Mouse (Mus musculus): ENCODE results near the gene Prps2. TPM values are rescaled to one million over a fixed set of nuclear protein-coding genes. Genes with fewer than 3 reads are reported as not detected.
"Not testable (repeated sequence)": the region's sequence is repeated elsewhere in the genome, so short reads cannot be mapped to it uniquely, and the experiment has no call there.

Gene Prps2
- 10 to 100 TPM; 12.7 to 26.7 (median 16.8) TPM for total RNA-seq (2022)

DNA sequence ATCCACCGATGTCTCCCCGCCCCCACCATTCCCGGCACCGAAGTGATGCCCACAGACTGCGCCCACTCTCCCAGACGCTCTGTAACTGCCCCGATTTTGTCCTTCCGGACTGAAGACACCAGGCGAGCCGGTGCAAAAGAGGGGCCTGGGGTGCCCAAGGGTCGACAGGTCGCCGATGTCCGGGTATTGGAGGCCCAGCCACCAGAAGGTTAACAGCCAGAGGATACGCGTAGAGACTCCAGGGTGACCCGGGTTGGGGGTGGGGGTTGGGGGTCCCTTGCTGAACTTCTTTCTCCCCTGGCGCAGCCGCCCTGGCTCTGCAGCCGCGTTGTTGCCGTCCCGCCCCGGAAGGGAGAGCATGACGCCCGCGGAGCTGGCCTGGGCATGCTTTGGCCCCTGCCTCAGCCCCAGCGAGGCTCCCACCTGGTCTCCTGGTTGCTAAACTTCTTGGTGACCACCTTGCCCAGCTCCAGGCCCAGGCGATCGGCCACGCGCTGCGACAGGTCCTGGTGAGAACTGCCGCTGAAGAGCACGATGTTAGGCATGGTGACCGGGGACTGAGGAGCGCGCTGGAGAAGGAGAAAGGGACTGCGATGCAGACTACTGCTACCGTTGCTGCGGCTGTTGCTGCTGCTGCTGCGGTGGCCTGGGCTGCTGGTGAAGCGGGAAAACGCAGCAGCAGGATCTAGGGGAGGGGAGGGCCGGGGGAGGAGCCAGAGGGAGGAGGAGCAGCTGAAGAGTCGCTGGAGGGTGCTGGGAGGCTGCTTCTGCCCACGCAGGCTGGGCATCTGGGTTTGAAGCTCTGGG, at the start of gene Prps2:
Prps2 (minus strand) TSS at position 703 of the 807 bp plus-strand sequence.
- DNase-seq (ENCODE audit: low spot score): peak; percentile 1

DNA sequence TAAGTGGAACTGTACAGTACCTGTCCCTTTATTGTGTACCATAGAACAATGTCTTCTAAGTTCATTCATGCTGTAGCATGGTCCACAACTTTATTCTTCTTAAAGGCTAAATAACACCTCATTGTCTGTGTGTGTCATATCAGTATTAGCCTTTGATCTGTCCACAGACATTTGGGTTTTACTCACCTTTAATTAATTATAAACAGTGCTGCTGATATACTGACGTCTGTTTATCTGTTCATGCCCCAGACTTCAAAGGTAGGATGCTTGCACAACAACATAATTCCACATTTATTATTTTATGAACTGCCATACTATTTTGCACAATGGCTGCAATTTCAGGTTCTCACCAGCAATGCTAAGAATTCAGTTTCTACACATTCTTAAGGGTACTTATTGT, 35.1 kb upstream of the Prps2 start:
- no peak for DNase-seq (ENCODE audit: low spot score)

DNA sequence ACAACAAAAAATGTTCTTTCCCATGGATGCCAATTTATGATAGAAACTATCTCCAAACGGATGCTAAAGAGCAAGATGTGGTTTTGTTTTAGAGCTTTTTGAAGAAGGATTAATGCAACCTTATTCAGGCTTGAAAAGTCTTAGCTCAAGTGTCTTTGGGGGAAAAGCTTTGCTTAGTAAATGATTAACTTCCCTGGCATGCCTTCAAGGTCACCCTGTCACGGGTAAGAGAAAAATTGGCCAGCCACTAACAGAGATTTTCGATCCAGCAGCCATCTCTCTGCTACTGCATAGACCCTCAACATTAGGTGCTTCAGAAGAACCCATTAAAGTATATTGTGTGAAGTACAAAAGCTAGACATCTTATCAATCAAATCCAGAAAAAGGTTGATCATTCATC, 12.4 kb upstream of the Prps2 start:
- DNase-seq (ENCODE audit: low spot score): no peak

GRCm38 (mm10) chrX:167386647-167387046, 4.1 kb upstream of the Prps2 start:
- DNase-seq (ENCODE audit: low spot score): no peak

DNA sequence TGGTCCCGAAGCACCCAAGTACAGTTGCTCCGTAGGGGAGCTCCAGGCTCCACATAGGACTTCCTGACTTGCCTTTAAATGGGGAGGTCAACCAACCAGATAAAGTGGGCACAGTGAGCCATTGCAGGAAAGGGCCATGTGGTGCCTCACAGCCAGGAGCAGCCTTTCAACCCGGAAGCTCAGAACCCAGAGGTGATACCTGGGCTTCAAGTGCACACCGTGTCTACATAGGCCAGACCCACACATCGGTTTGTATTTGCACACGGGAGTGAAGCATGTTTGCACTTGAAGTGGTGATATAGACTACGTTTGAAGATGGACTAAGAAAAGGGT, 271 bp upstream of the Prps2 start:
- DNase-seq (ENCODE audit: low spot score): no peak

GRCm38 (mm10) chrX:167381583-167382046, 934 bp downstream of the Prps2 start:
- no peak for DNase-seq (ENCODE audit: low spot score)

DNA sequence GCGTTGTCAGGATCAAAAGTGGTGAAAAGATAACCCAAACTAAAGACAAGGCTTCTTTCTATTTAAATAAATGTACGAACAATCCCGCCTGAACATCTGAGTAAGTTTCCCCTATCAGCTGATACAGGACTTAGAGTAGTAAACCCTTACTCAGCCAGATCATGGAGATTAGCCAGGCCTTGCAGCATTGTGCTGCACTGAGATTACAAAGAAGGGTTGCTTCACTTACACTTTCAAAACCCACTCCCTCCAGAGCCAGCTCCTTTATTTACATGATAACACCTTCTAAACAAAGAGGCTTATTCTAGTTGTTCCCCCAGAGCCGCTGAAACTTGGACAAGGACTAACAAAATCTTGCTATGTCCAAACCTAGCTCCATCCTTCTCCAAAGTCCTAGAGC, 2.5 kb downstream of the Prps2 start:
- no peak for DNase-seq (ENCODE audit: low spot score)

- DNase-seq (ENCODE audit: low spot score): not testable (repeated sequence)
These were observed 21.3 kb downstream of the Prps2 start for GRCm38 (mm10) chrX:167361231-167361630.

DNA sequence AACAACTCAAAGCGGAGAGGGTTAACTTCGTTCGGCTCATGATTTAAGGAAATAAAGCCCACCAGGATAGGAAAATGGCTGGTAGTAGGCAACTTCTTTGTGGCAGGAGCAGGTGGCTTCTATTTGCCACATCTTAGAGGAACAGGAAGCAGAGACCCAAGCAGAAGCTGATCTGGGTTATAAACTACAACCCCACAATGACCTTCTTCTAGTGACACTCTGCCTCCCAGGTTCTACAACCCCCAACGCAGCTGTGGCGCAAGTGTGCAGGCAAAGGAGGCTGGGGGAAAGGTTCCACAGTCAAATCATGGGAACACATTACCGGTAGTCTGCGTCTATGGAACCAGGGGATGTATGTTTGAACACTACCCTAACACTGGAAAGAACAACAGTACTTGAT, 22.8 kb downstream of the Prps2 start:
- DNase-seq (ENCODE audit: low spot score): no peak

DNA sequence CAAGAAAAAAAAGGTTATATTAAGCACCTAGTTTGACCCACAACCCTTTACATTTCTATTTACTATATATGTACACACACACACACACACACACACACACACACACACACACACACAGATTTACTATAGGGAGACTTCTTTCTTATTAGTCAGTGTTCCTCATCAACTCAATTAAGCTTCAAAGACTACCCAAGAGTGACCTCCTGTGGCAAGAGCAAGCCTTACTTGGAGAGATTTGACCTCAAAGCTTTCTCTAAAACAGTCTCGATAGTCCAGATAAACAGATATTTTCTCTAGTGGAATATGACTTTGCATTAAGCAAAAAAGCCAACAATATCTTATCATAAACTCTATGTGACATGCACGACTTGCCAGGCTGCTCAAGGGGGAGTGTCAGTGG, 25.1 kb downstream of the Prps2 start:
- no peak for DNase-seq (ENCODE audit: low spot score)

DNA sequence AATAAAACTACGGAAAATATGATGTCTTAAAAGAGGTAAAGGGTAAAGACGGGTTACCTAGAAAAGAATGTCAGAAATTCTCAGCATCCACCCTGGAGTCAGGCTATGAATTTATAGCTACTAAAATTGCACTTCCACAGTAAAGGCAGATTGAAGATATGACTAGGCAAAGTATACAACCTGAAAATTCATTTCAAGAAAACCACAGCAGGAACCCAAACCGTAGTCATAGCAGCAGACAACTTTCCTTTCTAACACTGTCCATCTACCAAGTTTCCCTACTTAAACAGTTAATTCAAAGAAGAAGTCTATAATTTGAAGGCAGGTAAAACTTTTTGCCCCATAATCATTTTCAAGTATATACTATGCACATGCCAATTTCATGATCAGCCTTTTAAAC, 26.6 kb downstream of the Prps2 start:
- no peak for DNase-seq (ENCODE audit: low spot score)

- no peak for DNase-seq (ENCODE audit: low spot score)
These were observed 28.9 kb downstream of the Prps2 start for GRCm38 (mm10) chrX:167353617-167354016.

DNA sequence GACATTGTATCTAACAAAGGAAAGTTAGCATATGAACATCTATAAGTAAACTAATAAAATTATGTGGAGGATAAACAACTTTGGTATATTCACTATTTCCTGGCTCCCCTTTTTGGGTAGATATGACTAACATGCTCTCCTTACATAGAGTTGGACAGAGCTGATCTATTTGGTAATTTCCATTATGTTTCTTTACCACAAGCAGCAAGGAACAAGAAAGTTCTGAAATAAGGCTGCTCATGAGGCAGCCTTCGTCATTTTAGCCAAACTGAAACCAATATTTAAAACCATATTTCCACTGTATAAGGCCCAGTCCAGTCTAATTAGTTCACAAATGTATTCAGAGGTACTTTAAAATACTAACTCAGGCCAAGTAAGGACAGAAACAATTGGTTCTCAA, 36.1 kb downstream of the Prps2 start:
- DNase-seq (ENCODE audit: low spot score): no peak

DNA sequence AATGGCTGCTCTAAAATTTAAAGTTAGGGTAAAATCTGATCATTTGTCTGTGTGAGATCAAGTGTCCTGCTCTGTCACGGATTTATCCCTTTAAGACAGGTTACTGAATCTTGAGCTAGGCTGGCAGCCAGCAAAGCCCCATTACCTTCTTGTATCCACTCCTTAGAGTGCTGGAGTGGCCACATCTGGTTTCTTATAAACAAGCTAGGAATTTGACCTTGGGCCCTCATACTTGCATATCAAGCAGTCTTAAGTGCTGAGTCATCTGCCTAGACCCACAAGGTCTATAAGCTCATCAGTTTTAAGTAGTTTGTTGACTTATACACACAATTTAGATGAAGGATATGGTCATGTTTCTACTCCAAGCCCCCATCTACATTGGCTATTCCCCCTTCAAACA, 38.2 kb downstream of the Prps2 start:
- no peak for DNase-seq (ENCODE audit: low spot score)

GRCm38 (mm10) chrX:167341811-167342210, 40.7 kb downstream of the Prps2 start:
- no peak for DNase-seq (ENCODE audit: low spot score)

GRCm38 (mm10) chrX:167340190-167340589, 42.4 kb downstream of the Prps2 start:
- DNase-seq (ENCODE audit: low spot score): no peak

DNA sequence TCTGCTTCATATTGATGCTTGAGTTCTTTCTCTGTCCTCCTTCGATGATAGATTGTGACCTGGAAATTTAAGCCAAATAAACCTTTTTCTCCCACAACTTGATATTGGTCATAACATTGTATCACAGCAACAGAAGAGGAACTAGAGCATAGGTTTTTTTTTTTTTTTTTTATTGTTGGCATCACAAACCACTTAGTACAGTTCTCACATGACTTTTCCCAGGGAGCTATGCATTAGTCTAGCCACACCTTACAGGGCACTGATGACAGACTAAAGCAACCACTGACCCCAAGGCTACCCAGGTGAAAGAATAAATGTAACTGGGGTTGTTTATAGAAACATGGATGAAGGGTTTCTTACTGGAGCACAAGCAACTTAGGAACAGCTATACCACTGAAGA, 44.6 kb downstream of the Prps2 start:
- no peak for DNase-seq (ENCODE audit: low spot score)

DNA sequence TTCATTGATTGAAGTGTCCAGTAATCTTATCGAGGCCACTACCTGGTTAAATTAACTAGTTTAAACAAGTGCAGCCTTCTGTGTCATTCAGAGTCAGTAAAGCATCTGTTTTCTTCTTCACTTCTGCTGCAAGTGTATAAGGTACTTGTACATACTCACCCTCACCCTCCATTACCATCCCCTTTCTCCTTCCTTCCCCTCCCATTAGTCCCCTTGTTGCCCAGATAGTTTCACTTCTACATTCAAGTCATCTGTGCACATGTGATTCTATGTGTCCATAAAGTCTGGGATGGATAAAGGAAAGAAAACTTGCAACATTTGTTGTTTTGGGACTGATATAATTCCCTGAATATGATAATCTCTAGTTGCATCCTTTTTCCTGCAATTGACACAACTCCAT, 48.0 kb downstream of the Prps2 start:
- DNase-seq (ENCODE audit: low spot score): no peak

DNA sequence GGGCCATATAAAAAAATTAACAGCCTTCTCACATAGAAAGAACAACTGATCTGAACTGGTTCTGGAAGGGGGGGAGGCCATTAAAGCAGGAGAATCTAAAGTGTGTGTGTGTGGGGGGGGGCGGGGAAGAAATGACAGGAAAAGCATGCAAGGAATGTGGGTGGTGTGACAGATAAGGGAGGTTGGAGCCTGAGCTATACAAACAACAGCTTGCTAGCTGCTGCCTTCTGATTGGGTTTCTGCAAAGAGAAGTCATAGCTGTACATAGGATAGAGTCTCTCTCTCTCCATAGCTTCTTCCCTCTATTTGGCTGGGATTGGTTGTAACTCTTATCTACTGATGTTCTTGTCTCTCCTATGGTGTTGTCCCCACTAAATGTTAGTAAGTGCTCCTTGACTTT, 49.9 kb downstream of the Prps2 start:
- no peak for DNase-seq (ENCODE audit: low spot score)

DNA sequence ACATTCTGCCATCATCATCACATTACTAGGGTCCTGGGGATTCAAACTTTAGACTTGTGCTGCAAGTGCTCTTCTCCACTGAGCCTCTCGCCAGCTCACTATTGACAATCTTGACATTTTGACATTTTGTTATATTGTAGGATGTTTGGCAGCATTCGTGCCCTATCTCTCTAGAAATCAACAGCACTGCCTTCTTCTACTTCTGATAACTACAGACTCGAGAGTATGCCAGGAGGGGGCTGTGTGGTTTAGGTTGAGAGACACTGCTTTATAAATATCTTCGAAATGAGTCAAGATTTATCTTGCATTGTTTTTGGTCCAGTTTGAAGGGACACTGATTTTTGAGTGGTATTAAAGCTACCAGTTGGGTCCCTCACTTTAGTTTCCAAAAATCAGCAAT, 51.6 kb downstream of the Prps2 start:
- DNase-seq (ENCODE audit: low spot score): no peak

DNA sequence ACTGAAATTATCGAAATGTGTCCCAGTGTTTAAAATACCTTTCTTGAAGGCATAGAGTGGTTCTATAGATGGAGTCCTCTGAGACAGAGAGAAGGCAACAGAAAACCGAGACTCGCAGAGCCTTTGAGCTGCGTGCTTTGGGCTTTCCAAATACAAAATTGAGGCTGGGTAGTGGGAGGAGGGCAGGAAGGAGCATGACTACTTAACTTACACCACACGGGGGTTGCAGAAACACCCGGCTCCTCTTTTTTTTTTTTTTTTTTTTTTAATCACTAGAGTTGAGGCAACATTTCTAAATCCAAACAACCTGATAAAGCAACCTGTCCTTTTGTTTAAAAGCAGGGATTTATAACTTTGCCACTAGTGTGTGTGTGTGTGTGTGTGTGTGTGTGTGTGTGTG, 52.1 kb downstream of the Prps2 start, which contains the start of gene Tlr7:
Tlr7 (minus strand) TSS at position 160 of the 400 bp plus-strand sequence.
- no peak for DNase-seq (ENCODE audit: low spot score)

GRCm38 (mm10) chrX:167329620-167330019, 52.9 kb downstream of the Prps2 start:
- DNase-seq (ENCODE audit: low spot score): no peak

- peak; percentile 15 for DNase-seq (ENCODE audit: low spot score)
These were observed 53.5 kb downstream of the Prps2 start for GRCm38 (mm10) chrX:167329098-167329497.

GRCm38 (mm10) chrX:167328519-167328918, 54.0 kb downstream of the Prps2 start:
- no peak for DNase-seq (ENCODE audit: low spot score)
